Comparison of ENCODE assay signal across 20 mouse cellular contexts in genomic region chr16:43297953-43298596, GRCm38 (mm10).
DNase-seq lines count a peak whose midpoint lies in the region; ATAC-seq lines count a peak whose summit lies in the region.
"Had no signal": no experiment of that assay in that cellular context is flagged by ENCODE, and none has a peak within 500 bp of the region (broad histone marks: within the 10 kb centered on the region; RNA-seq: fewer than 3 reads in every experiment).

No protein-coding gene starts in this region.

- no peaks in the 10 kb centered on the region for H3K9me3 ChIP-seq in forebrain, embryonic 13.5 days (replicated peaks)
- H3K9me3 ChIP-seq in forebrain, embryonic 15.5 days = no peaks in the 10 kb centered on the region
- H3K9me3 ChIP-seq in lung, embryonic 16.5 days (ENCODE audit: control insufficient read depth, low read length) = no peaks in the 10 kb centered on the region
- H3K9me3 ChIP-seq in limb, embryonic 15.5 days = no peaks in the 10 kb centered on the region
- H3K9me3 ChIP-seq: heart, embryonic 13.5 days; limb, embryonic 13.5 days; midbrain, embryonic 15.5 days; neural tube, embryonic 15.5 days had no signal

- peaks cover 24% of the 10 kb centered on the region for H3K4me1 ChIP-seq in forebrain, embryonic 13.5 days
- peaks cover 19% of the 10 kb centered on the region for H3K4me1 ChIP-seq in forebrain, embryonic 15.5 days
- H3K4me1 ChIP-seq in lung, embryonic 16.5 days (replicated peaks; ENCODE audit: control insufficient read depth, insufficient read depth, low read length) = 0 out of 2 replicates have a peak, but pooled peaks cover 1% of the 10 kb centered on the region
- H3K4me1 ChIP-seq in limb, embryonic 15.5 days = peaks cover 4% of the 10 kb centered on the region; the same call in 1 of the 2 replicates
- H3K4me1 ChIP-seq: midbrain, embryonic 15.5 days; neural tube, embryonic 15.5 days had no signal

- peak; percentile 20 for DNase-seq in layer of hippocampus, adult 11-12 months (ENCODE audit: low spot score)
- DNase-seq in layer of hippocampus, postnatal 36 days = no peak
- DNase-seq in lung, postnatal 14 days = no peak
- DNase-seq in left cerebral cortex, adult 18-20 months (ENCODE audit: low spot score in 2 of 2) = no peak
- DNase-seq: cerebellum, adult 8-10 months; gastrocnemius, postnatal 14 days; heart, adult 18-20 months; kidney, postnatal 14 days; thymus, adult 2 months had no signal

- H3K4me3 ChIP-seq in forebrain, embryonic 13.5 days = no peak overlapping the region
- H3K4me3 ChIP-seq in forebrain, embryonic 15.5 days = no peak overlapping the region
- H3K4me3 ChIP-seq in lung, embryonic 16.5 days (ENCODE audit: low read length) = no peak overlapping the region
- H3K4me3 ChIP-seq in limb, embryonic 15.5 days = no peak overlapping the region
- H3K4me3 ChIP-seq: heart, embryonic 13.5 days; limb, embryonic 13.5 days; midbrain, embryonic 15.5 days; myocyte; neural tube, embryonic 15.5 days had no signal

- no peak overlapping the region for H3K27ac ChIP-seq in forebrain, embryonic 13.5 days
- H3K27ac ChIP-seq in forebrain, embryonic 15.5 days (replicated peaks) = no peak overlapping the region
- H3K27ac ChIP-seq in lung, embryonic 16.5 days (ENCODE audit: low read length) = no peak overlapping the region
- H3K27ac ChIP-seq in limb, embryonic 15.5 days = 0 out of 2 replicates have a peak overlapping the region, but pooled peaks have one; percentile 22
- H3K27ac ChIP-seq: hindbrain, embryonic 14.5 days; limb, embryonic 13.5 days; midbrain, embryonic 15.5 days; neural tube, embryonic 15.5 days had no signal

- no peaks in the 10 kb centered on the region for H3K36me3 ChIP-seq in forebrain, embryonic 13.5 days (ENCODE audit: poor library complexity, severe bottlenecking)
- H3K36me3 ChIP-seq in forebrain, embryonic 15.5 days = no peaks in the 10 kb centered on the region
- no peaks in the 10 kb centered on the region for H3K36me3 ChIP-seq in lung, embryonic 16.5 days (ENCODE audit: control insufficient read depth, insufficient read depth, low read length)
- no peaks in the 10 kb centered on the region for H3K36me3 ChIP-seq in limb, embryonic 15.5 days
- H3K36me3 ChIP-seq: heart, embryonic 13.5 days; limb, embryonic 13.5 days; midbrain, embryonic 15.5 days; neural tube, embryonic 15.5 days had no signal

- no peaks in the 10 kb centered on the region for H3K27me3 ChIP-seq in forebrain, embryonic 13.5 days
- H3K27me3 ChIP-seq in forebrain, embryonic 15.5 days = no peaks in the 10 kb centered on the region
- H3K27me3 ChIP-seq in lung, embryonic 16.5 days (ENCODE audit: control insufficient read depth, insufficient read depth, low read depth, low read length) = no peaks in the 10 kb centered on the region
- no peaks in the 10 kb centered on the region for H3K27me3 ChIP-seq in limb, embryonic 15.5 days
- H3K27me3 ChIP-seq: heart, embryonic 13.5 days; limb, embryonic 13.5 days; midbrain, embryonic 15.5 days; neural tube, embryonic 15.5 days had no signal

- H3K4me2 ChIP-seq in forebrain, embryonic 13.5 days = no peak overlapping the region
- H3K4me2 ChIP-seq in forebrain, embryonic 15.5 days (replicated peaks) = no peak overlapping the region
- H3K4me2 ChIP-seq in lung, embryonic 16.5 days (ENCODE audit: low read depth, low read length) = no peak overlapping the region
- no peak overlapping the region for H3K4me2 ChIP-seq in limb, embryonic 15.5 days
- H3K4me2 ChIP-seq: heart, embryonic 13.5 days; hindbrain, embryonic 14.5 days; limb, embryonic 13.5 days; midbrain, embryonic 15.5 days; neural tube, embryonic 15.5 days had no signal

- peak; percentile 21; the same call in 1 of the 2 replicates for ATAC-seq in forebrain, embryonic 13.5 days
- no peak; the same call in 1 of the 2 replicates for ATAC-seq in forebrain, embryonic 15.5 days (replicated peaks)
- 0 out of 2 replicates have a peak, but pooled peaks have one; percentile 49 for ATAC-seq in lung, embryonic 16.5 days (ENCODE audit: low read depth)
- ATAC-seq in limb, embryonic 15.5 days (ENCODE audit: insufficient number of reproducible peaks, low FRiP score, low TSS enrichment, low read depth) = no peak
- ATAC-seq: intestine, embryonic 16.5 days; midbrain, embryonic 15.5 days had no signal

- WGBS in forebrain, embryonic 13.5 days = 30% methylated on average over 5 of the region's 5 CpGs
- 24% methylated on average over 5 of the region's 5 CpGs for WGBS in forebrain, embryonic 15.5 days
- 58% methylated on average over 5 of the region's 5 CpGs for WGBS in lung, embryonic 16.5 days
- WGBS in limb, embryonic 15.5 days = 65% methylated on average over 5 of the region's 5 CpGs

- no peak overlapping the region for H3K9ac ChIP-seq in forebrain, embryonic 13.5 days
- no peak overlapping the region for H3K9ac ChIP-seq in forebrain, embryonic 15.5 days (replicated peaks)
- H3K9ac ChIP-seq in lung, embryonic 16.5 days (ENCODE audit: low read length) = no peak overlapping the region
- no peak overlapping the region for H3K9ac ChIP-seq in limb, embryonic 15.5 days
- H3K9ac ChIP-seq: heart, embryonic 13.5 days; hindbrain, embryonic 14.5 days; limb, embryonic 13.5 days; midbrain, embryonic 15.5 days; neural tube, embryonic 15.5 days had no signal

Comparison
In these comparisons a context has a peak if more than half of its experiments do, and no peak if none do; other contexts are left out.
1. ATAC-seq: peak in forebrain, embryonic 13.5 days (single experiment) and lung, embryonic 16.5 days (single experiment); none in forebrain, embryonic 15.5 days (single experiment) and limb, embryonic 15.5 days (single experiment).